ENCODE assay signal across 9 mouse cellular contexts in the genomic region with DNA sequence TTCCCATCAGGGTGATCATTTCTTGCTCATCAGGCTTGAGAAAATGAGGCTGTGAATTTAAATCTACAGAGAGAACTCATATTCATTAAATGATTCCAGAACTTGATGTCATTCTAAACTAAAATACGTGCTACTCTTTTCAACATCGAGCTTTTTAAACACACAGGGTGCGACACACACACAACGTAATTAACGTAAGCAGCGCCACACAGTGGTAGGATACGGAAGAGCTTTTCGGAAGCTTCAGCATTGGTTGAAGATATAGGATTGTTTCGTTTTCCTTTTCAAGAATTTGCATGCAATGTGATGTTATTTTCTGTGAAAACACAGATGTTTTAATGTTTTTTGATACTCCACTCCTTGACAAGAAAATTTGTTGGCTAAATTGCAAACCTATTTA.
A peak's percentile ranks its signal among the peaks of the same experiment; 100 is the strongest.
DNase-seq lines count a peak whose midpoint lies in the region; ATAC-seq and TF ChIP-seq lines count a peak whose summit lies in the region.
"Had no signal": no experiment of that assay in that cellular context is flagged by ENCODE, and none has a peak within 500 bp of the region (broad histone marks: within the 10 kb centered on the region; RNA-seq: fewer than 3 reads in every experiment).

No protein-coding gene starts in this region.

- H3K4me3 ChIP-seq in gastrocnemius, adult 2 months = peak overlapping the region; percentile 40

- ATAC-seq in activated CD4-positive, CD25-positive, alpha-beta regulatory T cell, adult 4 months = peak; percentile 84
- ATAC-seq in hematopoietic stem cell, adult 5-6 weeks (replicated peaks in 1 of 2; ENCODE audit: insufficient read depth in 1 of 2, low FRiP score in 2 of 2, low TSS enrichment in 1 of 2, low read depth in 1 of 2, poor library complexity in 2 of 2, severe bottlenecking in 2 of 2) = peak; percentile 94 to 95
- peak; percentile 98 for ATAC-seq in megakaryocyte, adult 5-6 weeks (ENCODE audit: poor library complexity, severe bottlenecking)

- intact Hi-C loops in gastrocnemius, adult 2 months (cut with DNase I) = loop anchor here (2.0 kb wide), 1 partner anchor 706 kb away; no protein-coding TSS in a partner anchor
- intact Hi-C loops in gastrocnemius, postnatal 36 days (cut with DNase I) = no loop called here

- peak; percentile 22 for DNase-seq in gastrocnemius, adult 2 months
- DNase-seq in gastrocnemius, postnatal 36 days = no peak
- peak; percentile 84 for DNase-seq in embryo, embryonic 11 days
- peak; percentile 49 for DNase-seq in layer of hippocampus, adult 9-10 months (ENCODE audit: low spot score)
- DNase-seq in right cerebral cortex, postnatal 10 days (ENCODE audit: low spot score in 2 of 2) = peak; percentile 69 to 81

- peak; percentile 62 for TF ChIP-seq CTCF in gastrocnemius, adult 2 months (IDR thresholded peaks at IDR 0.05)

- no peak overlapping the region for H3K27ac ChIP-seq in gastrocnemius, adult 2 months
- H3K27ac ChIP-seq: macrophage had no signal

Comparison
In these comparisons a context has a peak if more than half of its experiments do, and no peak if none do; other contexts are left out.
1. DNase-seq: peak in gastrocnemius, adult 2 months (single experiment), embryo, embryonic 11 days (single experiment), layer of hippocampus, adult 9-10 months (single experiment) and right cerebral cortex, postnatal 10 days (2 of 2); none in gastrocnemius, postnatal 36 days (0 of 2).
2. Peak in every context shown above with its lines, with median percentiles within 50 percentile points of each other: ATAC-seq.